Mouse (Mus musculus) frontal cortex, postnatal 14 days (tissue): ENCODE data around the gene Pde4b.

ENCODE experiments used
- DNase-seq, 2 experiments: peaks; one replicate each; pipeline ENCODE4 v3.0.0; 2022; ENCODE audit warnings: low spot score in 2 of 2

The Pde4b gene

DNA sequence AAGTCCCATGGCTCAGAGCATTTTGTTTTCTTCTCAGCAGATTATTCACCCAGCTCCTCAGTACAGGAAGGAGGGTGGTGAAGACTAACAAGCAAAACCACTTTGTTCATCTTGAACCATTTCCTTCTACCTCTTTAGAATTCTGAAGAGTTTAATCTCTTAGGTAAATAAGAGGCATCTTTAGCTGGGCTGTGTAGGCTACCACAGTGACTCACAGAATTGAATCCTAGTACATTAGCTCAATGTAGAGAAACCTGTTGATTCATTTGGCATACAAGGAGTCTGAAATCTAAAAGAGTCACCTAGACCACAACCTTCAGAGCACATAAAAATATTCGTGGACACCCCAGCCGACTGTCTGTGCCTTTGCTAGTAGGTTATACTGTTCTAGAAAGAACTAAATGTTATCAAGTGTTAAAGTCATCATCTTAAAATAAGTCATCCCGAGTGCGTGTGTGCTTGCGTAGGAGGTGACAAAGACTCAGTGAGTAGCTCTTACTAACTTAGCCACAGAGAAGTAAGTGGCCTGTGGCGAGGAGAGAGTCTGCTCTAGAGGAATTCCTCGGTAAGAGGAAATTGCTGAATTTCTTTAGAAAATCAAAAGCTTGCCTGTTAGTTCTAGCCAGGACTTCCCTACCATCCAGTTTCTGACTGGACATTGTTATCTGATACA lies 520.5 kb downstream of the Pde4b start:
- DNase-seq, result no peak

DNA sequence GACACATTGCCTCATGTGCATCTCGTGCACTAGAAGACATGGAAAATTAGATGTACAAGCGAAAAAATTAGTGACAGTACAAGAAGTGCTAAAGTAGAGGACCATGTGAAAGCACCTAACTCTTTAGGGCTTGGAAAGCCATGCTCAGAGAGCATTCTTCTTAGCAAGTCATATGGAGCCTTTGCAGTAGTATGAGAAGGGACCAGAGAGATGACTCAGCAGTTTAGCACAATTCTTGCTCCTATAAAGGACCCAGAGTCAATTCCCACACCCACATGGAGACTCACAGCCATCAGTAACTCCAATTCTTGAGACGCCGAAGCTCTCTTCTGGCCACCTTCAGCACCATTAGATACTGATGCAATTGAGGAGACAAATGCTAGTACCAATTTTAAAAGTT lies 525.3 kb downstream of the Pde4b start:
- DNase-seq, result no peak

DNA sequence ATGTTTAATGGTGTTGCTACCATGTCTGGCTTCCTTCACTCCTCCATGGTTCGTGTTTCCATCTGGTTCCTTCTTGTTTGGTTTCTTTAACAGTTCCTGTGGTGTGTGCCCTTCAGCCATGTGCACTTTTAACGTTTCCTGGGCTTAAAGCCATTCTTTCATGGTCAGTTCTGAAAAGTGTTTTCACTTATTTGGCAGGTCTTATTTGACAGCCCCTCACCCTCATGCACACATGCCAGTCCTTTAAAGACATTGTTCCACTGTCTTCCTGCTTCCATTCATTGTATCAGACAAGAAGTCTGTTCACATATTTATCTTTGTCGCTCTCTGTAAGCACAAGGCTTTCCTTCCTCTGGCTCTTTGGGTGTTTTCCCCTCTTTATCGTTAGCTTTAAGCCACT lies 530.4 kb downstream of the Pde4b start:
- DNase-seq, result no peak

DNA sequence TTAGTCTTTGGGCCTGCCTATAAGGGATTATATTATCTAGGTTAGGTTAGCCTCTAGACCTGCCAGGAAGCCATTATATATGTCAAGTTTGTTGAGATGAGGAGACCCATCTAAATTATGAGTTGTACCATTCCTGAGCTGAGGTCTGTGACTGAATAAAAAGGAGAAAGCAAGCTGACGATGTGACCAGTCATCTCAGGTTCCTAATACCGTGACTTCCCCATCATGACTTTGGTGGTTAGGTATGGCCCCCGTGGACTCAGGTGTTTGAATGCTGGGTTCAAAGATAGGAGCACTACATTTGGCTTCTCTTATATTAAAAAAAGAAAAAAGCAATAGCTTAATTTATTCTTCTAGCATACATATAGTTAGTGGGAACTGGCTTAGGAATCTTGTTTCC lies 531.3 kb downstream of the Pde4b start:
- DNase-seq, result no peak

DNA sequence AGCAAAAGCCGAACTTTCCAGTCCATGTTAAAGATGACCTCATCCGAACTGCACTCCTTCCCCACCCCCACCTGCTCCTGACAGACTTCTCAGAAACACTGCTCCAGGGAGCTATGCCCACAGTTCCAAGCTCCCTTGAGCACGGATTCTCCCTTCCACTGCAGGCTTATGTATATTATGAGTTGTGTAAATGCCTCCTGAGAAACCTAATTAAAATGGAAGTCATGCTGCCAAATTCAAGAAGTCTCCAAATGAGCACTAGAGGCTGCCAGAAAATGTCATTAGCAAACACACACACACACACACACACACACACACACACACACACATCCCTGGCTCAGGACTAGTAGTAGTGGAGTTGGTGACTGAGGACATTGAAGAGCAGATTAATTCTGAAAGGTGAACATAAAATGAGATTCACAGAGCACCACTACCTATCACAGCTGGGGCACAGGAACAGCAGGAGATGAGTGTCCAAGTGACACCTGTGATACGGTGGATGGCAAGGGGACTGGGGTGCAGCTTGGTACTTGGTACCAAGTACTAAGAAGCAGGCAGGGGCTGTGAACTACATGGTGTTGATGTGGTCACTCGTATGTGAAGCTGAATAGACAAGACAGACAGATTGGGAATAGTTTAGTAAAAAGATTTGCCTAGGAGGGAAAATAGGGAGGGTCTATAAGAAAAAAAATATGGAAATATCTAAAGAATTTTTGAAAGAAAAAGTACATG lies 533.0 kb downstream of the Pde4b start:
- no peak for DNase-seq

DNA sequence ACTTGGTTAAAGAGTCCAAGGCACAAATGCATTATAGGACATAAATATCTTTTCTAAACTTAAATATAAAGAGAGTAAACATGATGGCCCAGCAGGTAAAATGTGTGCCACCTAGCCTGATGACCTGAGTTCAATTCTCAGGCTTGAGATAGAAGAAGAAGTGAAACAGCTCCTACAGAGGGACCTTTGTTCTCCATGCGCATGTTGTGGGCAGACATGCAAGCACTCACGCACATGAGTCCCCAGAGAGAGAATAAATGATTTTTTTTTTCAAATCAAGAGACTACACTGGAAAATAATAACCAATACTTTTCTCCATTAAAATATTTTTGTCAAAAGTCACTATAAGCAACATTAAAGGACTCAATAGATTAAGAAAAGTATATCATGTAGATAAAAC lies 533.8 kb downstream of the Pde4b start:
- DNase-seq, result no peak

DNA sequence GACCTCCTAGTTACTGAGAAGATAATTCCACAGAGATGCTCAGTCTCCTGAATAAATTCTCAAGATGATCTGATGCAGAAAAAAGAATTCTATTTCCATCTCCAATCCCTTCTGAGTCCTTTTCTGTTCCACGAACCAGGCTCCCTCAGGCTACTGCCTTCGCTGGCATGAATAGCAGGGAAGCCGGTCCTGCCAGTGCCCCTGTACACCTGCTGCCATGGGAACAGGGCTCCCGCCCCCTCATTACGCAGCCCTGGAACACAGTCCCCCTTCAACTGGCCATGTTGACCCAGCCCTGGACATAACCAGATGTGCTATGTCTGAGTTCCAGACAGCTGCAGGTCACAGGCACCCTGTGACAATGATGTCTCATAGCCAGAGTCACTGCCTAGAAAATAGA lies 535.6 kb downstream of the Pde4b start:
- peak in 1 of 2 experiments; percentile 19 for DNase-seq

DNA sequence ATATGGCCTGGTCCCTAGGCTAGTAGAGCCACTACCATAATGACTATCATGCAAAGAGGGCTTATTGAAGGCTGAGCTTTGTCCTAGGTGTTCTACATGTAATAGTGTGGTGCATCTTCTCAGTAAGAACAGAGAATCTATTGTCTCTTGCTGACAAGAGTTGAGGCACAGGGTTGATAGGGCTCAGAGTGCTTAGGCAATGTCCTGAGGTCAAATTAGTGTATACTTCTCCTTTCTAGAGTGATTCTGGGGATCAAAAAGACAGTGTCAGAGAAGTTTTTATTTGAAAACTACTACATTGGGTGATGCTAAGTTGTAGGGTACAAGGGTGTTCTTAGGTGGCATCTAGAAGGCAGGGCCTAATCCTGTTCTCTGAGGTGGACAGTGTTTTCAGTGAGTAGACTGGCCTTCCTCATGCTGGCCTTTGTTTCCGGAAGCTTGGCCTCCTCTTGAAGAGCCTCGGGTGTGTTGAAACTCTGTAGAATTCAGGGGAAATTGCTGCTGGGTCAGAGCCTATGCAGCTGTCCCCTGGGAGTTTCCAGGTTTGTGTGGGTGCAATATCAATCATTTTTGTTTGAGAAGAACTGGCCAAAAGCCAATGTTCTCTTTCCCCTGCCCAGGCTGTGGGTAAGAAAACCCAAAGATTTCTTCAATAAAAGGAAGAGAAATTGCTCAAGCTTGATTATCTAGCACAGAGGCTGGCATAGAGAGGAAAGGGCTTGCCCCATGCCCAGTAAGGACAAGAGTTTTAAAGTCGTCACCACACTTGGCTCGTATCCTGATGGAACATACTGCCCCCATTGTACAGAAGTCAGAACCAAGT lies 536.7 kb downstream of the Pde4b start:
- no peak for DNase-seq

DNA sequence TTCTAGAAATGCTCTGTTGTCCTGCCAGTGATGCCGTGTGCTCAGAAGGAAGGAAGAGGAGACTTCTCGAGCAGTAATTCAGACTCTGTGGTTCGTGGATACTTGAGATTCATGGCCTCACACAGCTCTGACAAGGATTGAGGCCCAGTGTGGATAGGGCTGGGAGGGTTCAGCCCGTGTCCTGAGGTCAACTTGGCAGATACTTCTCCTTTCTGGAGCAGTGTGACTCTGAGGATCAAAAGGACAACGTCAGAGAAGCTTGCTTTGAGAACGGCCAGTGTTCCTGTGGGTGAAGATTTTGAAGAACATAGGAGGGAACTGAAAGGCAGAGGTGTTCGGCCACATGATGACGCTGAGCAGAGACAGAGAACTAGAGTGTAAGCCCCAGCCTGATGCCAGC lies 537.6 kb downstream of the Pde4b start:
- no peak for DNase-seq

DNA sequence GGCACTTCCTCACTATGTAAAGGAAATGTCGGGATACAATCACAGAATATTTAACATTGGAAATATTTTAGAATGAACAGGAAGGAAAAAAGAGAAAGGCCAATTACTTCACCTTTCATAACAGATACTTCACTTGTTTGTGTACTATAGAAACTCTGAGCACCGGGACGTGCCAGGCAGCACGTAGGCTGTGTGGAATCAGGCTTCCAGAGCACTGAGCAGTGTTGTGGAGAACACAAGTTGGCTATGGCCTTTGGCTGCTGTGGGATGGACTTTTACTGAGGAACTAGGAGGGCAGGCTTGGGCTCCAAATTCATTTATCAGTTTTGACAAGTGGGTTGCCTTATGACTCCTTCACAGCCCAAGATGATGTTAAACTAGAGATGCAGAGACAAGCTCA lies 540.5 kb downstream of the Pde4b start:
- DNase-seq, result no peak

DNA sequence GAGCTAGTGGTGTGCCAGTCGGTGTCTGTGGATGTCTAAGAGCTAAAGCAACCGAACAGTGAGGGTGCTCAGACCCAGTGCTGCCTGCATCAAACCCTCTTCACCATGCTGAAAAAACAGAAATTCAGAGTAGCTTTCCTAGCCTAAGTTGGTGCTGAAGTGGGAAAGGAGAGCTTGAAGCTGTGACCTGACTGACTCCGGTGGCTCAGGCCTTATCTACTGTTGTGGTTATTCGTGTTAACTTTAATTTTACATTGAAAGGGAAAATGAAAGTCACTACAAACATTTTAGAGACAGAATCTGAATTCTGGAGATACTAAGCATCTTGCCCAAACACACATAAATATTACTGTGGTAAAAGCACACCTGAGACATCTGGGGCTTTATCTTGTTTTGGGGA lies 542.3 kb downstream of the Pde4b start:
- DNase-seq, result no peak

DNA sequence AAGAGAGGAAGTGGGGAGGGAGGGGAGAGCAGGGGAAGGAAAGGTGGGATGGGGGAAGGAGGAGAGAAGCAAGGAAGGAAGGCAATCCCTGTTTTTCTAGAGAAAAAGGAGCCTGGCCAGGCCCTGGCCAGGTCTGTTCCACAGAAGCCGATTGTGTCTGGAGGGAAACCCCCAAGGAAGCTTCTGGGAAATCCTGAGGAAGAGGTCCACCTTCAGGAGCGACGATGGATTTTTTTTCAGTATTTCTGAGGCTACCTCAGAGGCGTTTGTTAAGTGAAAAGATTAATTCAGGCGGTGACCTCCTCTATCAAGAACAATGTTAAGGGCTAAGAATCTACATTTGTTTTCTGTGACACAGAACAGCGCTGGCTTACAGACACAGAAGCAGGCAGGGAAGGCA lies 542.9 kb downstream of the Pde4b start:
- DNase-seq, result no peak

DNA sequence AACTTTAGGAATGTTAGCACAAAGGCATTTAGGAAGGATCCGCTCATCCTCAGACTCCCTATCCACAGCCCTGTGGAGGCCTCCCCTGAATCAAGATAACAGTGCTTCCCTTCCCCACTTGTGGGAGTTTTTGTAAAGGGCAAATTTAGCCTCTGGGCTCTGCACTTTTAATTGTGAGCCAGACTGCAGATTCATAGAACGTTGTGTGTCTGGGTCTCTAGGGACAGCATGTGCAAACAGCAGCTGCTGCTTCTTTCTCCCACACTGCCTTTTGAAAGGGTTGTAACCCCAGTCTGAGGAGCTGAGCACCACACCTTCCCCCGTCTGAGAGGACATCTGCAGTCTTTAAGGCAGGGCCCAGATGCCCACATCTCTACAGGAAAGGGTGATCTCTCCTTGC lies 544.3 kb downstream of the Pde4b start:
- no peak for DNase-seq

DNA sequence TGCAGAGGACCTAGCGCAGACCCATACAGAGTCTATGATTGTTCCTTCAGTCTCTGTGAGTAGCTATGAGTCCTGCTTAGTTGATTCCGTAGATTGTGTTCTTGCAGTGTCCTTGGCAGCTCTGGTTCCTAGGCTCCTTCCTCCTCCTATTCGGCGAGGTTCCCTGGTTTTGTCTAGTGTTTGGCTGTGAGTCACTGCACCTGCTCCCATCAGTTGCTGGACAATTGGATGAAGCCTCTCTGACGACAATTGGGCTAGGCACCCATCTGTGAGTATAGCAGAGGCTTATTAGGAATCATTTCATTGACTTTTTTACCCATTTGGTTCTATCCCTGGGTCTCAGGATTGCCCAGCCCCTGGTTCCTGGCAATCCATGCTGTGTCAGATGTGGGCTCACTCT lies 545.9 kb downstream of the Pde4b start:
- DNase-seq, result no peak

DNA sequence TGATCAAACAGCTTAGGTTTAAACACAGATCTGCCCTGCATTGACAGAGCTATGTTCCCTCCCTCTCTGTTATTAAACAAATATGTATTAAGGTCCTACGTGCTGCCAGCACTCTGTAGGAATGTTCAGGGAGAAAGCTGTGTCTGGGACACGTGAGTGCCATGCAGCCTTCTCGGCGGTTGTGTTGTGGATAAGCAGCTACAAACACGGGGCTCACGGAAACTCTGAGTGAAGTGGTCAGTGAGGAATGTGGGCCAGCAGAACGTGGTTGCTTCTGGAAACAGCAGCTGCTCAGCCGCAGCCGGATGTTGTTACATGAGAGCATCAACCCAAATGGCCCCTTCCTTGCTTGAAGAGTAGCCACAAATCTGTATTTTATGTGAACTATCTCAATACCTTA lies 547.9 kb downstream of the Pde4b start:
- no peak for DNase-seq

DNA sequence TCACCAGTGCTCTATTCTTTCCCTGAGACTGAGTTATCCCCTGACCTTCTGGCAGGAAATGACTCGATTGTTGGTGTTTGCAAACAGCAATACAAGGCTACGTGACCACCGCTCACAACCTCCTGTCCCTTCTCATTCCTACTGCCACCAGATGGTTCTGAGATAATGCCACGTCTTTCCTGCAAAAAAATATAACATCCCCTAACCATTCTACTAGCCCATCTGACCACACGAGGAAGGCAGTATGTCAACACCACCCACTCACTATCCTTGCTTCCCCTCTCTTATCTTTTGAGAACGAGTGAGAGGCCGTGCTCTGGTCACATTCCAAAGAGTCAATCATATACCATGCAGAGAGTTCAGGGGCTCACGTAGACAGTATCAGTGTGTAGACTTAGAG lies 548.6 kb downstream of the Pde4b start:
- DNase-seq, result no peak

DNA sequence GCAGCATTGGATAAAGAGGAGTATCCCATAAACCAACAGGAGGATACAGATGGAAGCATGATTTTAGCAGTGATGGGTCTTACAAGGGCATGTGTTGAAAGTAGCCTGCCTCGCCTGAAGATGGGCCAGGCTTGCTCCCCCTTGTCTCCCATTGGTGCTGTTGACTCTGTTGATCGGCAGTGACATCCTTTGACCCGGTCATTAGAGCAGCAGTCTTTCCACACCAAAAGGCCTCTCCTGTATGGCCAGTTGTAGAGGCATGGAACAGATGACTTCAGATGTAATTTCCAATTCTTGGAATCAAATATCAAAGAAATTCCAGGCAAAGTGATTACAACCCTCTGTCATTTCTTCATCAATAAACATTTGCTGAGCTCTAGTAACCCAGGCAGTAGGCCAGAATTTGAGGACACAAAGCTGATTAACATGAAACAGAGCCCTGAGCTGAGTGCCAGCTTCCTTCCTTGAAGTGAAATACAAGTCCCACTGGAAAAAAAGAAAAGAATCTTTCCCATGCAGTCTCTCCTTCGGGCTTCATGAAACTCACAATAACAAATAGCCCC lies 550.1 kb downstream of the Pde4b start:
- no peak for DNase-seq

DNA sequence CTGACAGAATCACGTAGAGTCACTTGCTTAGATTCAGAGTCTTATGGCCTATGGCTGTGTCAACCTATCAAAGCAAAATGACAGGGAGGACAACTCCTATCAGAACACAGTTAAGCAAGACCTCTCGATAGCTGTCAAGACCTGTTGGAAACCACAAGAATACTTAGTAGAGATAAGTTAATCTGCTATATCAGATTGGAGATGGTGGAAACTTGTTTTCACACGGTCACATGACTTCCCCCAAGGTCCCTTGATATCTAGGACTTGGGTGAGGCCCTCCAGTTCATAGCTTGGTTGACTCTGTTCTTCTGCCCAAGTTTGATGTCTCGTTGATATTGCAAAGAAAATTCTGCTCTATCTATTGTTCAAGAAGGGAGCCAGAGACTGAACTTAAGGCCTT lies 553.6 kb downstream of the Pde4b start:
- no peak for DNase-seq

DNA sequence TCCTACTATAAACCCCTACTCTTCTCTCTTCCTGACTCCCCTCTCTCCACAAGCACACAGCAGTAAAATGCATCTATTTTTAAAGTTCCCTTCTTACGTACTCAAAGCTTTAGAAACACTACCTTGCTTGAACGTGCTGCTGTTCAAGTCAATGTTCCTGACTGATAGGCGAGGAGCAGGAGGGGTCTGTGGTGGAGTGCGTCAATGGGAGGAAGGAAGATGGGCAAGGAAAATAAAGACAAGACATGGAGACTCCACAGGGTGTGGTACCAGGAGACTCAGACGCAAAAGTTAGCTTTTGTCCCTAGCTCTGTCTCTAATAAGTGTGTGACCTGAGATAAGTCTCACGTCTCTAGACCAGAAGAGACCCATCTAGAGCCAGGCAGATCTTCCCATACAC lies 556.7 kb downstream of the Pde4b start:
- no peak for DNase-seq

DNA sequence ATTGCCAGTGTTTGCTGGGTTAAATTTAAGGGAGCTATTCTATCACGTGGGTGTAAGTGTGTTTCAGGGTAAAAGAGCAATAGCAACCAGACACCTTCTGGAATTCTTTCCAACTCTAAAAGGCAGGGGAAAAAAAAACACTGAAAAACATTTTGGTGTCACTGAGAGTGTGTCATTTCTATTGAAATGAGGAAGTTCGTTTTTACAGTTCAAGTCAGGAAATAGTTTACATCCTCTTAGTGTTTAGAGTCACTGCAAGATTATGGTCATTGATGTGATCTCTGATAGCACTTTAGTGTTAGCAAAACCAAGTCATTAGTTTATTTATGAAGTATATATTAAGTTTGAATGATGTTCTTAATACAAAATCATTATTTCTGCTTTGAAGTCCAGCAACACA lies 559.7 kb downstream of the Pde4b start:
- DNase-seq, result no peak

DNA sequence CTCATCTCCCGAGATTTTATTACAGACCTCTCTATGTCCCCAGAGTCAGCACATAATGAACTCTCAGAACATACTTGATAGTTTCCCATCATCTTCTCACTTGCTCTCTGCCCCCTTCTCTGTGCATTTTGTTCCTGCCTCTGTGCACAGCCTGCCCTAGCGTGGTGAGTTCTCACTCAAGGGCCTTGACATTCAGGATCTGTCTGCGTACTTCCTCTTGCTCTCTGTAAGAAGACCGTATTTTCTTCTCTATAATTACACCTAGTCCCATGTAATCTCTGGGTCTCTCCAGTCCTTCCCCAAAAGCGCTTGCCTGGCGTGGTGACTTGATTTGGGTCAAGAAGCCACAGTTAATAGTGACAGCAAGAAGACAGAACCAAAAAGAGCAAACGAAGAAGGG lies 568.0 kb downstream of the Pde4b start:
- DNase-seq, result no peak

DNA sequence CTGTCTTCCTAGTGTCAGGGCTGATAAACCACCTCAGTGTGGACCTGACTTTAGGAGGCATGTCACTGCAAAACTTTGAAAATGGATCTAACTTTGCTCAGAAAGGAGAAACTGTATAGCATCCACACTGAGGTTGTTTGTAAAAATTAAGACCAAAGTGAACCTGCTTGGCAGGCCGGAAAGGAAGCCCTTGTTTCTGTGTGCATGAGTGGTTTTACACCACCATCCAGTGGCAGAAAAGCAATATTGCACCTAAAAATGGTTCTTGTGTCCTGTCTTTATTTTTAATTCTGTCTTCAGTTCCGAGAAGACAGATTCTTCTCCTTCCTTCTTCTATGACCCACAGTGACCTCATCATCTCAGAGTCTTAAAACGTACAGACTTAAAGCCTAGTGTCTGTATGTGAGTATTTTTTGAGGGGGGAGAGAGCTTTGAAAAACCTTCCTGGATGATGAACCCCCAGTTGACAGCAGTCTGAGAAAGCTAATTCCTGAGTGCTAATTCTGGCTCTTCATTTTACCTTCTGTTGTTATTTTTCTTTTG lies 569.2 kb downstream of the Pde4b start:
- DNase-seq, result peak in 1 of 2 experiments; percentile 31
